Mouse (Mus musculus) ES-E14 (cell line): ENCODE results near the gene Asb17. TPM values are rescaled to one million over a fixed set of nuclear protein-coding genes. Genes with fewer than 3 reads are reported as not detected.
A peak's percentile ranks its signal among the peaks of the same experiment; 100 is the strongest.

ENCODE experiments used
- DNase-seq: peaks from one replicate; pipeline ENCODE4 v3.0.0-alpha.2; 2013; ENCODE audit warnings: low read depth, low spot score
- H3K27ac ChIP-seq: 2 replicates; pipeline ENCODE4 v1.5.1; 2012; ENCODE audit warnings: low read depth, mild to moderate bottlenecking, low read length, moderate library complexity, mixed read lengths; ENCODE audit not compliant: poor library complexity, insufficient read depth, severe bottlenecking
- H3K36me3 ChIP-seq: 2 replicates; pipeline ENCODE4 v1.6.1; 2012; ENCODE audit warnings: mild to moderate bottlenecking, low read length, moderate library complexity, mixed read lengths; ENCODE audit not compliant: control insufficient read depth, poor library complexity, insufficient read depth, severe bottlenecking
- H3K4me1 ChIP-seq, 2 experiments: fragments of 150-350 bp in 1 of 2; sonication (generic) in 1 of 2; 2 replicates each; pipeline ENCODE4 v1.6.1; 2012; ENCODE audit warnings: low read length in 2 of 2, mild to moderate bottlenecking in 1 of 2, mixed read lengths in 1 of 2; ENCODE audit not compliant: control insufficient read depth in 2 of 2, insufficient read depth in 2 of 2, poor library complexity in 1 of 2
- H3K4me3 ChIP-seq, 2 experiments: fragments of 150-350 bp in 1 of 2; sonication (generic) in 1 of 2; 2 replicates each; pipeline ENCODE4 v1.5.1; 2012; ENCODE audit warnings: low read length in 2 of 2, low read depth in 1 of 2, mild to moderate bottlenecking in 1 of 2, mixed read lengths in 1 of 2; ENCODE audit not compliant: insufficient read depth in 1 of 2, poor library complexity in 1 of 2, severe bottlenecking in 1 of 2
- H3K9ac ChIP-seq: 2 replicates; pipeline ENCODE4 v1.6.1; 2012; ENCODE audit warnings: low read depth, mild to moderate bottlenecking, low read length, mixed read lengths; ENCODE audit not compliant: poor library complexity, insufficient read depth, severe bottlenecking
- H3K9me3 ChIP-seq: fragments of 150-350 bp; sonication (generic); 2 replicates; pipeline ENCODE4 v1.6.1; 2012; ENCODE audit warnings: low read depth, mild to moderate bottlenecking, low read length; ENCODE audit not compliant: control insufficient read depth, insufficient read depth
- CHD2 ChIP-seq: IDR thresholded peaks from 2 replicates; pipeline ENCODE4 v1.6.1; 2014; ENCODE audit warnings: mild to moderate bottlenecking, low read depth, low read length, inconsistent platforms
- HCFC1 ChIP-seq: IDR thresholded peaks from 2 replicates; pipeline ENCODE4 v1.6.1; 2012; ENCODE audit warnings: low read length, inconsistent platforms, borderline replicate concordance; ENCODE audit not compliant: insufficient read depth
- MAFK ChIP-seq: IDR thresholded peaks from 2 replicates; pipeline ENCODE4 v1.6.1; 2014; ENCODE audit warnings: mild to moderate bottlenecking, low read depth, low read length, inconsistent platforms; ENCODE audit not compliant: insufficient read depth
- ZC3H11A ChIP-seq: IDR thresholded peaks from 2 replicates; pipeline ENCODE4 v1.6.1; 2012; ENCODE audit warnings: low read depth, mild to moderate bottlenecking, inconsistent platforms, low read length, borderline replicate concordance
- ZNF384 ChIP-seq: IDR thresholded peaks from 2 replicates; pipeline ENCODE4 v1.6.1; 2012; ENCODE audit warnings: low read depth, low read length, inconsistent platforms
- in situ Hi-C, 2 experiments: fragments of 600-800 bp; cut with MboI; formaldehyde crosslinking; loops; one replicate each; pipeline ENCODE4 v1.15.1; 2025; ENCODE audit warnings: low sequenced_read_pairs in 2 of 2, inconsistent platforms in 1 of 2; ENCODE audit not compliant: unreplicated experiment in 2 of 2
- total RNA-seq: library from RNA; depleted of rRNA; stranded (reverse); fragments of 300-350 nt; gene quantifications from 2 replicates; pipeline ENCODE4 v1.2.3, GENCODE M21; 2012

Asb17 gene
- total RNA-seq, 1 experiment = not detected

DNA sequence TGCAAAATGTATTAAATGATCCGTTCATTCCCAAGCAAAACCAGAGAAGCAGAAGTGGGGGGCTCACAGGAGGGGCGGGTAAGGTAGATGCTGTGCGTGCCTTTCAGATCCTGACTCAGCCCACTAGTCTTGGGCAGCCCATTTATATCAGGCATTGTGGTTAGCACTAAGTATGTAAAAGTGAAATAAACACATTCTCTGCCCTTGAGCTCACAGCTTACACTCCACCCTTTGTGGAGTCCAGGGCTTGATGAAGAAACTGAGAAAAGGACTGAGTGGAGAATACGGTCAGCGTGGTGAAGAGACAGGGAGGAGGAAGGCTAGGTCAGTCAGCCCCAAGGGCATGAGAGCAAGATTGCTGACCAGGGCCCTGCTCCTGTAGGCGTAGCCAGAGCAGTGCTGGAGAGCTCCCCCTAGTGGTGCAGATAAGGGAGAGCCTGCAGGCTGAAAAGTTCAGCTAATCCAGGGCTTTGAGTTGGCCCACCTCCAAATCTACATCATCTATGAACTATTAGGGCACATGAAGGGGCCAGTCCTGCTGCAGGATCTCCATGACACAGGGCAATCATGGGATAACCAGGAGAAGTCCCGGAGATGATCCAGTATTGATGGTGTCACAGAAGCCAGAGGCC is 8.4 kb upstream of the Asb17 start:
- Histone ChIP-seq H3K4me3 (no peak overlapping the region), H3K4me1 (no peaks in the 10 kb centered on the region), H3K27ac (no peak overlapping the region), H3K9ac (no peak overlapping the region), H3K9me3 (no peaks in the 10 kb centered on the region), H3K36me3 (no peaks in the 10 kb centered on the region)
- in situ Hi-C loops = no loop called here
- no peak for TF ChIP-seq HCFC1
- TF ChIP-seq ZC3H11A = peak; percentile 21; the same call in 1 of the 2 replicates
- peak; percentile 35 for DNase-seq

DNA sequence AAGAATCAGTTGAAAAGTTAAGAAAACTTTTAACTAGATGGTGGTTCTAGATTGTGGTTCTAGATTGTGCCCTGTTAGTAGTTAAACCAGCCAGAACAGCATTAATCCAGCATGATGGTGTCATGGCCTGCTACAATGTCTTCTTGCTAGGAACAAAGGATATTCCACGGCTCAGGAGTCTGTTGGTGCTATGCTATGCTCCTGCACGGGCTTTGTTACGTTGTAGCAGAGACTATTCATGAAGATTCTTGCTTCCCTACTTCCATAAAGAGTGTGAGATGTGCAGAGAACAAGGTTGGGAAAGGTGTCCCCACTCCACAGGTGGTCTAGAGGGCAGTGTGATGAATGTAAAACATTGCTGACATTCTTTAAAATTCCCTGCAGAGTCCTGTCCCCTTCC is 7.7 kb upstream of the Asb17 start:
- Histone ChIP-seq H3K27ac (no peak overlapping the region), H3K4me3 (no peak overlapping the region), H3K9ac (no peak overlapping the region), H3K36me3 (no peaks in the 10 kb centered on the region), H3K9me3 (no peaks in the 10 kb centered on the region), H3K4me1 (no peaks in the 10 kb centered on the region)
- TF ChIP-seq MAFK = no peak
- no peak for TF ChIP-seq HCFC1
- TF ChIP-seq CHD2 = no peak
- TF ChIP-seq ZNF384 = no peak
- TF ChIP-seq ZC3H11A = no peak
- no peak for DNase-seq
- in situ Hi-C loops = no loop called here

DNA sequence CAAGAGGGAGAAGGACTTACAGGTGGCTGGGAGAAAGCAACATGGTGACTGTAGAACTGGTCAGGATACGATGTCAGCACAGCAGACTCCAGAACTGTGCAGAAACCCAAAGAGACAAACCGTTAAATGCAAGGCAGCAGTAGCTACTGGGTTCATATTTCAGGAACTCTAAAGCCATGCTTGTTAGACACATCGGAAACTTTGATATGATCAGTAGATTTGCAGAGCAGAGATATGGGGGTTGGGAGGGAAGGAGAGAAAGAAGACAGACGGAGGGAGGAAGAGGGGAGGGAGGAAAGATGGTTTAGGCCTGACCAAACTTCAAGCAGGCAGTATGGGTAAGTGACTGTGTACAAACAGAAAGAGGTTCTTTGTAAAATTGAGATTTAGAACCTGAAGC is 6.4 kb upstream of the Asb17 start:
- no peaks in the 10 kb centered on the region for H3K4me1 ChIP-seq
- H3K27ac ChIP-seq = no peak overlapping the region
- no peak overlapping the region for H3K9ac ChIP-seq
- H3K4me3 ChIP-seq = no peak overlapping the region
- DNase-seq = no peak
- H3K36me3 ChIP-seq = no peaks in the 10 kb centered on the region
- no peaks in the 10 kb centered on the region for H3K9me3 ChIP-seq
- in situ Hi-C loops = no loop called here
- no peak for TF ChIP-seq ZNF384

DNA sequence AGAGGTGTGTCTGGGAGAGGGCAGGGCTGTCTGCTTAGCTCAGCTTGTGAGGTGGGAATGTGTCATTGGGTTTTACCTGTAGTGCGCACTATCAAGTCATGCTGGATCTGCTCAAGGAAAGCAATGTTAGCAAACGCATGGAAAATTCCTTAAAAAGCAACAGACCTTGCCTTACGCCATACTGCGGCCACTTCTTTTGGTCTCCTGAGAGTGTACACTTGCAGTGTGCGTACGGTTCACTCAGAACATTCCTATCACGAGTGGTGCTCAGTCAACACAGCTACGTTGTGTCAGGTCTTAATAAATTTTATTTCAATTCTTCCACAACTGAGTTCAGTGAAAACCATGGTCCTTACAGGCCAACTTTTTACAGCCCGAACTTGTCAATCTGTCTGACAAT is 748 bp downstream of the Asb17 start:
- no peaks in the 10 kb centered on the region for H3K4me1 ChIP-seq
- no peaks in the 10 kb centered on the region for H3K36me3 ChIP-seq
- H3K27ac ChIP-seq = no peak overlapping the region
- TF ChIP-seq CHD2 = no peak
- TF ChIP-seq HCFC1 = no peak
- no peak for TF ChIP-seq MAFK
- TF ChIP-seq ZC3H11A = no peak
- TF ChIP-seq ZNF384 = no peak
- H3K9ac ChIP-seq = no peak overlapping the region
- no peaks in the 10 kb centered on the region for H3K9me3 ChIP-seq
- H3K4me3 ChIP-seq = no peak overlapping the region
- in situ Hi-C loops = no loop called here
- no peak for DNase-seq

DNA sequence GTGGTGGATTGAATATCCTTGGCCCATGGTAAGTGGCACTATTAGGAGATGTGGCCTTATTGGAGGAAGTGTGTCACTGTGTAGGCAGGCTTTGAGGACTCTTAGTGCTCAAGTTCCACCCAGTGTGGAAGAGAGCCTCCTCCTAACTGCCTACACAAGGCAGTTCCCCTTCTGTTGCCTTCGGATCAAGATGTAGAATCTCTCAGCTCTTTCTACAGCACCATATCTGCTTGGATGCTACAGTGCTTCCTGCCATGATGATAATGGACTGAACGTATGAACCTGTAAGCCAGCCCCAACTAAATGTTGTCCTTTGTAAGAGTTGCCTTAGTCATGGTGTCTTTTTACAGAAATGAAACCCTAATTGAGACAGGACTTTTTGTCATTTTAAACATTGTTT is 1.5 kb downstream of the Asb17 start:
- Histone ChIP-seq H3K9ac (no peak overlapping the region), H3K36me3 (no peaks in the 10 kb centered on the region), H3K4me3 (no peak overlapping the region), H3K4me1 (no peaks in the 10 kb centered on the region), H3K27ac (no peak overlapping the region), H3K9me3 (no peaks in the 10 kb centered on the region)
- TF ChIP-seq CHD2 = no peak
- no peak for TF ChIP-seq ZNF384
- no peak for TF ChIP-seq MAFK
- no peak for TF ChIP-seq HCFC1
- no peak for TF ChIP-seq ZC3H11A
- no peak for DNase-seq
- in situ Hi-C loops = no loop called here
